Mouse (Mus musculus) liver, embryonic 14.5 days (tissue): Measurements from ENCODE around the gene Gulp1. TPM values are rescaled to one million over a fixed set of nuclear protein-coding genes. Genes with fewer than 3 reads are reported as not detected.

ENCODE experiments used
- ATAC-seq: fragments of 200-750 bp; cut with Nextera tagmentation; 2 replicates; pipeline ENCODE4 v1.8.0; 2017; ENCODE audit warnings: moderate number of reproducible peaks, mild to moderate bottlenecking, moderate library complexity; ENCODE audit not compliant: insufficient read depth
- DNase-seq, 3 experiments: peaks; one replicate each; pipeline ENCODE4 v3.0.0-alpha.2; 2012 to 2013; ENCODE audit warnings: low read depth in 3 of 3, low spot score in 3 of 3
- H3K27ac ChIP-seq: fragments of 300-500 bp; sonication (generic); 2 replicates; pipeline ENCODE4 v1.5.1; 2014; ENCODE audit warnings: moderate library complexity, mild to moderate bottlenecking, control low read depth, inconsistent platforms
- H3K27me3 ChIP-seq: fragments of 300-500 bp; sonication (generic); 2 replicates; pipeline ENCODE4 v1.6.1; 2014; ENCODE audit warnings: mild to moderate bottlenecking, low read length, moderate library complexity; ENCODE audit not compliant: control insufficient read depth, insufficient read depth
- H3K36me3 ChIP-seq: fragments of 300-500 bp; sonication (generic); replicated peaks from 2 replicates; pipeline ENCODE4 v1.6.1; 2014; ENCODE audit warnings: low read depth; ENCODE audit not compliant: control insufficient read depth, insufficient read depth
- H3K4me1 ChIP-seq, 2 experiments: fragments of 200-500 bp in 1 of 2; fragments of 300-500 bp in 1 of 2; sonication (generic) in 1 of 2; replicated peaks; 2 replicates each; pipeline ENCODE4 v1.6.1; 2012 to 2014; ENCODE audit warnings: antibody characterized with exemption in 1 of 2, inconsistent platforms in 1 of 2, low read length in 1 of 2; ENCODE audit not compliant: control insufficient read depth in 2 of 2, insufficient read depth in 2 of 2
- H3K4me2 ChIP-seq: fragments of 300-500 bp; sonication (generic); 2 replicates; pipeline ENCODE4 v1.6.1; 2014; ENCODE audit warnings: low read depth, mild to moderate bottlenecking, control low read depth, moderate library complexity
- H3K4me3 ChIP-seq, 2 experiments: fragments of 200-500 bp in 1 of 2; fragments of 300-500 bp in 1 of 2; sonication (generic) in 1 of 2; 2 replicates each; pipeline ENCODE4 v1.5.1; 2012 to 2014; ENCODE audit warnings: low read depth in 2 of 2, low read length in 2 of 2, mild to moderate bottlenecking in 2 of 2, control low read depth in 1 of 2, inconsistent platforms in 1 of 2, moderate library complexity in 1 of 2; ENCODE audit not compliant: insufficient read depth in 1 of 2
- H3K9ac ChIP-seq: fragments of 300-500 bp; sonication (generic); replicated peaks from 2 replicates; pipeline ENCODE4 v1.6.1; 2014; ENCODE audit warnings: mild to moderate bottlenecking, control low read depth, moderate library complexity
- H3K9me3 ChIP-seq: fragments of 300-500 bp; sonication (generic); 2 replicates; pipeline ENCODE4 v1.6.1; 2016; ENCODE audit warnings: low read length, mixed read lengths; ENCODE audit not compliant: control insufficient read depth
- CTCF ChIP-seq: IDR thresholded peaks from 2 replicates; pipeline ENCODE4 v1.5.1; 2016; ENCODE audit warnings: antibody characterized with exemption, low read depth, control low read depth
- EP300 ChIP-seq: IDR thresholded peaks from 2 replicates; pipeline ENCODE4 v1.6.1; 2016; ENCODE audit warnings: antibody characterized with exemption, low read depth
- WGBS: fragments of 180-500 bp; shearing (Covaris S2); extraction: QIAGEN DNeasy Blood & Tissue Kit; methylation state at CpG from one replicate; pipeline ENCODE4 v1.1.7; 2014; ENCODE audit not compliant: insufficient replicate concordance; 5-methylcytosine and 5-hydroxymethylcytosine counted together
- polyA plus RNA-seq, 2 experiments: library from polyadenylated mRNA; depleted of rRNA in 1 of 2; stranded (reverse) in 1 of 2; unstranded in 1 of 2; fragments of >200 nt; fragmentation: Nextera tagmentation in 1 of 2; extraction: Ambion mirVana in 1 of 2; gene quantifications; 2 replicates each; pipeline versions ENCODE4 v1.2.1 to v1.2.3; 2012 to 2014

Gulp1 gene
- polyA plus RNA-seq, 2 experiments = 0.28 to 0.55 TPM

DNA sequence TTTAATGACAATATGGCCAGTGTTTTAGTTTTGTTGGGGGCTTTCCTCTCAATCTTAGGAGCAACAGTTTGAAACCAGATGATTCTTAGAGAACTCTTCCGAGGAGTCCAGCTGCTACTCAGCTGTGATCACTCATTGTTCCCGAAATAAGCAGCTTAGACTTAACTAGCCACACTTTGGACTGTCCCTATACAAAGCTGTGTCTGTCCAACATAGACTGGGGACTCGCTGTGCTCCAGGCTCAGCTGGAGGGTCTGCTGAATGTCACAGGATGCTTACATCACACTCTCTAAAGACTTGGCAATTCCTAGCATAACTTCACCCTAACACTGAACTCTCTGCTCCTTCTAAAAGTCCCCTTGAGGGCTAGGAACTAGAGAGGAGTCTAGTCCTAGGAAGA is 40.4 kb downstream of the Gulp1 start:
- TF ChIP-seq CTCF = no peak
- no peak for TF ChIP-seq EP300
- Histone ChIP-seq H3K27ac (no peak overlapping the region), H3K9me3 (no peaks in the 10 kb centered on the region), H3K36me3 (no peaks in the 10 kb centered on the region), H3K4me3 (no peak overlapping the region), H3K4me1 (no peaks in the 10 kb centered on the region), H3K27me3 (no peaks in the 10 kb centered on the region), H3K4me2 (no peak overlapping the region), H3K9ac (no peak overlapping the region)
- 53% methylated on average over 3 of the region's 3 CpGs for WGBS
- ATAC-seq (no peak), DNase-seq (no peak)

- H3K4me1 ChIP-seq = no peaks in the 10 kb centered on the region
- H3K4me2 ChIP-seq = no peak overlapping the region
- no peak overlapping the region for H3K9ac ChIP-seq
- no peak overlapping the region for H3K27ac ChIP-seq
- no peak overlapping the region for H3K4me3 ChIP-seq
- 50% methylated on average over 1 of the region's 1 CpGs for WGBS
- no peaks in the 10 kb centered on the region for H3K27me3 ChIP-seq
- DNase-seq (no peak), ATAC-seq (no peak)
- H3K36me3 ChIP-seq = no peaks in the 10 kb centered on the region
- TF ChIP-seq EP300 (no peak), CTCF (no peak)
- no peaks in the 10 kb centered on the region for H3K9me3 ChIP-seq
Measured at GRCm38 (mm10) chr1:44593109-44593508, 41.8 kb downstream of the Gulp1 start.

- Histone ChIP-seq H3K9me3 (no peaks in the 10 kb centered on the region), H3K4me2 (no peak overlapping the region), H3K4me3 (no peak overlapping the region), H3K27ac (no peak overlapping the region), H3K36me3 (no peaks in the 10 kb centered on the region), H3K4me1 (no peaks in the 10 kb centered on the region), H3K9ac (no peak overlapping the region), H3K27me3 (no peaks in the 10 kb centered on the region)
- WGBS = 47% methylated on average over 2 of the region's 2 CpGs
- no peak for TF ChIP-seq EP300
- no peak for ATAC-seq
- no peak for DNase-seq
Measured at GRCm38 (mm10) chr1:44598312-44598711, 47.0 kb downstream of the Gulp1 start.

GRCm38 (mm10) chr1:44613294-44614041 is 62.2 kb downstream of the Gulp1 start:
- ATAC-seq (no peak), DNase-seq (no peak)
- Histone ChIP-seq H3K27ac (no peak overlapping the region), H3K4me1 (no peaks in the 10 kb centered on the region), H3K27me3 (no peaks in the 10 kb centered on the region), H3K9me3 (no peaks in the 10 kb centered on the region), H3K4me2 (no peak overlapping the region), H3K36me3 (no peaks in the 10 kb centered on the region), H3K9ac (no peak overlapping the region), H3K4me3 (no peak overlapping the region)
- no peak for TF ChIP-seq EP300
- TF ChIP-seq CTCF = no peak
- WGBS = 47% methylated on average over 2 of the region's 2 CpGs

DNA sequence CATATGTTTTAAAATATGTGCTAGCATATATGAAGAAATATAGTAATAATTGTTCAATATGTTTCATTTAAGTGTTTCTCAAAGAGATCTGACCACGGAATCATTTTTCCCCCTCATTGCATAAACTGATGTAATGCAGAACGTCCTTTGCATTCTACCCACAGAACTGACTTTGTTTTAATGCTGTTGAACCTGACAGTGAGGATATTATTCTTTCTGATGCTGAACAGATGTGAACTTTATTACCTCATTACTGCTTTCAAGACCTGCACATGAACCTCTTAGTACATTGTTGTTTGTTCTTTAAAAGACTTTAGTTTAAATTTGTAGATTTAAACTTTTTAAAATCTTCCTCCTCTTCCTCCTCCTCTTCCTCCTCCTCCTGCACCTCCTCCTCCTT is 67.4 kb downstream of the Gulp1 start:
- no peak for TF ChIP-seq EP300
- TF ChIP-seq CTCF = no peak
- 47% methylated on average over 2 of the region's 2 CpGs for WGBS
- Histone ChIP-seq H3K27me3 (no peaks in the 10 kb centered on the region), H3K36me3 (no peaks in the 10 kb centered on the region), H3K27ac (no peak overlapping the region), H3K9ac (no peak overlapping the region), H3K4me1 (no peaks in the 10 kb centered on the region), H3K9me3 (no peaks in the 10 kb centered on the region), H3K4me2 (no peak overlapping the region), H3K4me3 (no peak overlapping the region)
- ATAC-seq (no peak), DNase-seq (no peak)
